Mouse (Mus musculus) testis, postnatal 14 days (tissue): Measurements from ENCODE around the gene Fat1.

ENCODE experiments used
- DNase-seq: peaks from one replicate; pipeline ENCODE4 v3.0.0; 2021; ENCODE audit warnings: low spot score

Gene Fat1

GRCm38 (mm10) chr8:44934850-44935497, at the start of gene Fat1:
Fat1 (plus strand) TSS chr8:44935447.
- DNase-seq, result peak; percentile 90

GRCm38 (mm10) chr8:44894626-44895025, 40.6 kb upstream of the Fat1 start:
- DNase-seq, result no peak

DNA sequence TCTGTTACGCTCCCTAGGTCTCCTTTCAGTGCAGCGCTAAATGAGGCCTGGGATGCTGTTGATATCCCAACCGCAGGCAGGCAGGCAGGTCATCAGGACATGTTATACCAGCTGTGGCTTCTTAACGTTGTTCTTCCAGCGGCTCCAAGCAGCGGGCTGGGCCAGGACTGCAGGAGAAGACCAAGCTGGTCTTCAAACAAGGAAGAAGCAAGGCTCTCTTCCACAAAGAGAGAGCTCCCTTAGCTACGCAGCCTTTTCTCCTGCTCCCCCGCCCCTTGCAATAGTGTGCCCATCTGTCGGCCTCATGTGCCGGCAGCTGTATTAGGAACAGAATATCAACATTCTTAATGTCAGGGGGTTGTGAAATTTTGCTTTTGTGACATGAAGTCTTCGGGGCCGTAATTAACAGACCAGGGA, 35.7 kb upstream of the Fat1 start:
- no peak for DNase-seq

DNA sequence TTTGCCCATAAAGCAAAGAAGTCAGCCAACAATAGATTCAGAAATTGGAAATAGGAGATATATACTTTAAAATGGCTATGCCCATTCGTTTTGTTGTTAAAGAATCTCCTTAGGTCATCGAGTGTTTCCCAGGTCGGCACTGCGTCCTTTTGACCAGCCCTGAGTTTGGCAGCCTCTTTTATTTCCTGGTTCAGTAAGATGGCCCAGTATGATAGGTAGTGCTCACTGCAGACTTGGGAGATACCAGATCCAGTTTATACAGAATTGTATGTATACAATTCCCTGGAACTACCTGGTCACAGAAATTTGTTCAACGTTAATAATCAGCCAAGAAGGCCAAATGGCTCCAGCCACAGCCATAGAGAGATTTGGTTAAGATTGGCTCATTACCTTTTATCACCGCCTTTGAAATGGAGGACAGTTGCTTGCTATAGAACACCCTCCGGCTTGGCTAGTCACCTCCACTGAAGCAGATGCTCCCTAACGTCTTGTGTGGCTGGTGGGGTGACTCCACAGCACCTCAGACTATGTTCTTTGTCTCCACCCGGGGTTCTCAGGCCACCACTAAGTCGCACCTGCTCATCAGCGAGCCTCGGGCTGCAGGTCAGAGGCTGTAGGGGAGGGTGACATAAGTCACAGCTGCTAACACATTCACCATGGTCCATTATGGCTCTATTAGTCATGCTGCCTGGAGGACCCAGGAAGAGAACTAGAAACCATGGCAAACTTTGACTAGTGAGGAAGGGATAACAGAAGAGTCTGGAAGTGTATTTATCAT, 23.9 kb upstream of the Fat1 start:
- no peak for DNase-seq

DNA sequence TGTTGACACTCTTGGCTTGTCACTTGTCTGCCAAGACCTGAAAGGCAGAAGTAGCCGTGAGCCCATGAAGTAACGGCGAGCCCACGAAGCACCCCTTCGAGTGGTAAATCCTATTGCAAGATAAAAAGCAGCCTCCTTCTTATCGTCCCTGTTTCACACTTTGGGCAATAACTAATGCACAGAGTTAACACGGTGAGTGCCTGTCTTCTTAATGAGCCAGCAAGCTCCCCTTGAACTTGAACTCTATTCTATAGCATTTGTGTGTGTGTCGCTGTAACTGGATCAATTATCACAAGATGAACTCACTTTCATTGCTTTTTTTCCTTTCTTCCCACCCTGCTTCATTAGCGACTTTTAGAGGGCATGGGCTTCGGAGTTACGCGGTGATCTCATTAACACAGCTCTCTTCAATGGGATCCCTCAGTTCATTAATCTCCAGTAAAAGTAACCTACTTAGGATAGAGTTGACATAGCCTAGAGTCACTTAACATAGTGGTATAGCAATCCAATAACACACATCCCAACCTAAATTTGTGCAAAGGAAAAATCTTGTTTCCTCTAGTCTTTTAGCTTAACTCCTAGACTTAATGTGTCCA, 15.7 kb upstream of the Fat1 start:
- no peak for DNase-seq

- no peak for DNase-seq
Observed at GRCm38 (mm10) chr8:44920379-44921032, 14.7 kb upstream of the Fat1 start.

DNA sequence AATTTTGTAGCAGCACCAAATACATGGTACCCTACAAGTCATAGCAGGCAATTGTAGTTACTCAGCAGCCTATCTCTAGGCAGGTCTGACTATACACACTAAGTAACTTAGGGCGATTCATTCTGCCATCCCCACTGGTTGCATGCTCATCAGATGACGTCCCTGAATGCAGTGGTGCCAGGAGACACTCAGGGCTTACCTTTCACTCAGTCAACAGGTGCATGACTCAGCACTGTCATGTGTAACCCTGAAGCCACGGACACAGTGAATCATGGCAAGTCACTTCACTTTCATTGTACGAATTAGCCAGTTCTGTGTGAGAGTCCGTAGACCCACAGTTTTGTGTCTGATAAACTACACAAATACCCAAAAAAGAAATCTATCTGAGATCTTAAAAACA, 10.3 kb upstream of the Fat1 start:
- no peak for DNase-seq

DNA sequence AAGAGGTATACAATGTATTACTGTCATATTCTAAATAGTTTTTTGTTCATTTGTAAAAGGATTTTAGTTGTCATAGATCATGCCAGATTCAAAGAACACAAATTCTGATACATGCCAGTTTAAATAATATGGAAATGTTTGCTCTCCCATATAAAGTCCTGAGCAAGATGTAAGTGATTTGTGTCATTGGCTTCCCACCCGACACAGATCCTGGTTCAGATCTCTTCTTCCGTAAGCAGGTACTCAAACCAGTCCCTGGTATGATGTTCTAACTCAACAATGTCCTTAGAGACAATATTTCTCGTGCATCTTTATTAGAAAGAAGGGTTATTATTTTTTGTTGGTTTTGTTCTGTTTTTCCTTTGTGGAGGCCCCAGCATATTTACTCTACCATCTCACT, 5.2 kb upstream of the Fat1 start:
- DNase-seq, result no peak

GRCm38 (mm10) chr8:44932546-44933342, 2.5 kb upstream of the Fat1 start:
- DNase-seq, result no peak

- DNase-seq, result no peak
Observed at GRCm38 (mm10) chr8:44933478-44933877, 1.8 kb upstream of the Fat1 start.

DNA sequence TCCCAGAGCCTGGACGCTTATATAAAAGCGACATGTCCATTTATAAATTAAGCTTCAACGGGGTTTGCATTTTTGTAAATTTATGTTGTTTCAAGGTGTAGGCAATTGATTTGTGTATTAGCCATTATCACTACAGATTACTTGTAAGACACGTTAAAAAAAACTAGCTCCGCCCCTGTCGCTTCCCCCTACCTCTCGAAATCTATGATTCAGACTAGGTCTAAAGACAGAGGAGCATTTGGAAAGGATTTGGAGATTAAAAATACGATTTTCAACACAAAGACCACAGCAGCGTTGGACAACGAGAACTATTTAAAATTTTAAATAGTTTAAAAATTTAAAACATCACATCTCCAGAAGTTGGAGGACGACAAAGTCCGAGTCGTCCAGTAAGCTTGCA, 831 bp upstream of the Fat1 start:
- DNase-seq, result no peak

- DNase-seq, result peak; percentile 80
Observed at GRCm38 (mm10) chr8:44935741-44936140, 494 bp downstream of the Fat1 start.

- no peak for DNase-seq
Observed at GRCm38 (mm10) chr8:44936481-44936961, 1.3 kb downstream of the Fat1 start.

DNA sequence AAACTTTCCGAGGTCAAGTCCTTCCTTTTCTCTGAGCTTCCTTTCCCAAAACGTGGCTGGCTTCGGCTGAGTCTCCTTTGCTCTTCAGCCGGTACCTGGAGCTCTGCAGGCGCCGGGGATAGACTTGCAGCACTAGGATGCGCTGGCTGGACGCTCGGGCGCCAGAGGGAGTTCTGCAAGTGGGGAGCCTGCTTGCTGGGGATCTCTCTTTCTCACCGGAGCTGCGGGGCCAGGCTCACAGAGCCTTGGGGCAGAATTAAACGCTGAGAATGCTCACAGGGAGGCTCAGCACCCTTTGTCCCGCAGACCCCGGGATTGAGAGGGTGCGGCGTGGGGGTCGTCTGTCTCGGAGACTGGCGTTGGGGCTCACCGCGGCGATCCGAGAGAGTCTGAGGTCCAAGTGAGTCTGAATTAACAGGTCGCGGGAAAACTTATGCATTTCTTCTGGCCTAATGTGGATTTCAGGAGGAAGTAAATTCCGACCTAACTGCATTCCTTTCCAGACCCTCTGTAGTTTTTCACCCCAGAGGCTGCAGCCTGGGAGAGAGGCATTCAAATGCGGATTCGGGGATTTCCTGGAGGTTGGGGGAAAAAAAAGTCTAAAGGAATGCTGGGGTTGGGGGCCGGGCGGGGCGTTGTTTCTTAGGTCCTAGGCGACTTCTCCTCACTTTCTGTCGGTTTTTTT, 2.0 kb downstream of the Fat1 start:
- peak; percentile 68 for DNase-seq

GRCm38 (mm10) chr8:44937905-44938642, 2.8 kb downstream of the Fat1 start:
- DNase-seq, result peak; percentile 94

- no peak for DNase-seq
Observed at GRCm38 (mm10) chr8:44938643-44938979, 3.4 kb downstream of the Fat1 start.

GRCm38 (mm10) chr8:44945577-44945976, 10.3 kb downstream of the Fat1 start:
- no peak for DNase-seq

DNA sequence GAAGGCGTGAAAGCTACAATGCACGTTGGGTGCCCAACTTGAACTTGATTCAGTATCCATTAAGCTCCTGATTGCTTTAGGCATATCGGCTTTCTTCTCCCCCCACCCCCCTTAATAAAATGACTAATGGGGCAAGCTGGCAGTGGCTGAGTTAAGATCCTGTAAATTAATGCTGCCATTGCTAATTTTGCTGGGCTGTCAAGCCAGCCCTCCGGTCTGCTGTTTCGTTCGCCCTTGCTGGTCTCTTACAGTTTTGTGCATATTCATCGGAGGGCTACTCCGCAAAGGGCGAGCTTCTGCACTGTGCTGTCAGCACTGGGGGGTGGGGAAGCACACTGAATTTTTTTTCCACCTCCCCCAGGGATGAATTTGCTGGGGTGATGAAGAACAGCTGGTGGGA, 13.3 kb downstream of the Fat1 start:
- no peak for DNase-seq

DNA sequence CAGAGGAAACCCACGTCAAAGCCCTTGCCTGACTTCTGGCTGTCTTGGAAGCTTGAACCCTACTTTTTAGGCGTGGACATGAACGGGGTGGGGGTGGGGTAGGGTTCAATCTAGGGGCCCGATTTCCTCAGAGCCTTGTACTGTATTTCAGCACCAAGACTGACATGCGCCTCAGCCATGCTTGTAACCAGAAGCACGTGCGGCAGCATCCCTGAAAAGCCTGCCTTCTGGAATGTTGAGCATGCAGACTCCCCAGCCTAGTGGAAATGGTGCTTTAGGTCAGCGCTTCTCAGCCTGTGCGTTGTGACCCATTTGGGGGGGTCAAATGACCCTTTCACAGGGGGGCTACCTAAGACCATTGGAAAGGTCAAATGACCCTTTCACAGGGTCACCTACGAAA, 25.2 kb downstream of the Fat1 start:
- DNase-seq, result no peak

GRCm38 (mm10) chr8:44960906-44961305, 25.7 kb downstream of the Fat1 start:
- no peak for DNase-seq

GRCm38 (mm10) chr8:44961492-44961891, 26.2 kb downstream of the Fat1 start:
- DNase-seq, result no peak
